Mouse (Mus musculus) liver, postnatal 0 days (tissue): ENCODE measurements at regions not wholly inside any gene's neighbourhood (a gene's known extent, or its start where the extent isn't known, plus 50 kb on each side); places are given as distances from the start of the nearest gene placed in this dataset.

Source experiments
- CTCF ChIP-seq: sonication (generic); IDR thresholded peaks from 2 replicates; pipeline ENCODE4 v1.5.1; 2016; ENCODE audit warnings: antibody characterized with exemption, low read depth
- EP300 ChIP-seq: IDR thresholded peaks from 2 replicates; pipeline ENCODE4 v1.6.1; 2016; ENCODE audit warnings: antibody characterized with exemption, low read depth, mild to moderate bottlenecking

GRCm38 (mm10) chr7:133317511-133317910 is 193.4 kb upstream of the Ctbp2 start:
- TF ChIP-seq CTCF, result no peak
- TF ChIP-seq EP300, result no peak
